Mouse (Mus musculus): Measurements from ENCODE around the gene Nhs. TPM values are rescaled to one million over a fixed set of nuclear protein-coding genes. Genes with fewer than 3 reads are reported as not detected.
"Not testable (repeated sequence)": the region's sequence is repeated elsewhere in the genome, so short reads cannot be mapped to it uniquely, and the experiment has no call there.

The Nhs gene
- total RNA-seq, 1 experiment from 2014 or later = not detected

GRCm38 (mm10) chrX:161871306-161871705, 288.2 kb downstream of the Nhs start:
- ATAC-seq (replicated peaks; ENCODE audit: insufficient number of reproducible peaks, low FRiP score, low TSS enrichment, poor library complexity, severe bottlenecking) = no peak

GRCm38 (mm10) chrX:161855630-161856029, 303.9 kb downstream of the Nhs start:
- no peak for ATAC-seq (replicated peaks; ENCODE audit: insufficient number of reproducible peaks, low FRiP score, low TSS enrichment, poor library complexity, severe bottlenecking)

GRCm38 (mm10) chrX:161853626-161854312, 305.8 kb downstream of the Nhs start:
- no peak for ATAC-seq (replicated peaks; ENCODE audit: insufficient number of reproducible peaks, low FRiP score, low TSS enrichment, poor library complexity, severe bottlenecking)

GRCm38 (mm10) chrX:161826186-161826585, 333.3 kb downstream of the Nhs start:
- ATAC-seq (replicated peaks; ENCODE audit: insufficient number of reproducible peaks, low FRiP score, low TSS enrichment, poor library complexity, severe bottlenecking) = not testable (repeated sequence)

- no peak for ATAC-seq (replicated peaks; ENCODE audit: insufficient number of reproducible peaks, low FRiP score, low TSS enrichment, poor library complexity, severe bottlenecking)
Observed at GRCm38 (mm10) chrX:161790182-161790581, 369.3 kb downstream of the Nhs start.
